Mouse (Mus musculus): ENCODE measurements at regions not wholly inside any gene's neighbourhood (a gene's known extent, or its start where the extent isn't known, plus 50 kb on each side); places are given as distances from the start of the nearest gene placed in this dataset.

- H3K4me1 ChIP-seq (ENCODE audit: control insufficient read depth, insufficient read depth, low read length): no peaks in the 10 kb centered on the region
- H3K27me3 ChIP-seq (ENCODE audit: control insufficient read depth, insufficient read depth, low read length, poor library complexity, severe bottlenecking): no peaks in the 10 kb centered on the region
- H3K9me3 ChIP-seq (replicated peaks; ENCODE audit: control insufficient read depth, insufficient read depth, low read length, poor library complexity, severe bottlenecking): no peaks in the 10 kb centered on the region
- no peak overlapping the region for H3K9ac ChIP-seq (ENCODE audit: low read depth, poor library complexity, severe bottlenecking)
- no peaks in the 10 kb centered on the region for H3K36me3 ChIP-seq (ENCODE audit: control insufficient read depth, insufficient read depth, low read length, poor library complexity, severe bottlenecking)
- TF ChIP-seq CTCF (IDR thresholded peaks at IDR 0.05; ENCODE audit: low read depth, low read length): no peak
- TF ChIP-seq EP300 (IDR thresholded peaks at IDR 0.05; ENCODE audit: insufficient read depth, low read depth, low read length): no peak
- no peak for TF ChIP-seq POLR2A (IDR thresholded peaks at IDR 0.05; ENCODE audit: insufficient read depth, low read length)
- H3K4me3 ChIP-seq (ENCODE audit: low read depth, low read length): no peak overlapping the region
- H3K27ac ChIP-seq (ENCODE audit: insufficient read depth, low read length): no peak overlapping the region
Measured at GRCm38 (mm10) chr4:150794257-150794794, 59.4 kb upstream of the Errfi1 start.

GRCm38 (mm10) chr4:150793146-150793545 lies 60.6 kb upstream of the Errfi1 start:
- Histone ChIP-seq H3K9ac (ENCODE audit: low read depth, poor library complexity, severe bottlenecking) (no peak overlapping the region), H3K27ac (ENCODE audit: insufficient read depth, low read length) (no peak overlapping the region), H3K9me3 (replicated peaks; ENCODE audit: control insufficient read depth, insufficient read depth, low read length, poor library complexity, severe bottlenecking) (no peaks in the 10 kb centered on the region), H3K4me3 (ENCODE audit: low read depth, low read length) (no peak overlapping the region), H3K27me3 (ENCODE audit: control insufficient read depth, insufficient read depth, low read length, poor library complexity, severe bottlenecking) (no peaks in the 10 kb centered on the region), H3K4me1 (ENCODE audit: control insufficient read depth, insufficient read depth, low read length) (no peaks in the 10 kb centered on the region), H3K36me3 (ENCODE audit: control insufficient read depth, insufficient read depth, low read length, poor library complexity, severe bottlenecking) (no peaks in the 10 kb centered on the region)
- TF ChIP-seq CTCF (IDR thresholded peaks at IDR 0.05; ENCODE audit: low read depth, low read length) (no peak), EP300 (IDR thresholded peaks at IDR 0.05; ENCODE audit: insufficient read depth, low read depth, low read length) (no peak)

- no peak overlapping the region for H3K4me3 ChIP-seq (ENCODE audit: low read depth, low read length)
- H3K9ac ChIP-seq (ENCODE audit: low read depth, poor library complexity, severe bottlenecking): no peak overlapping the region
- H3K27ac ChIP-seq (ENCODE audit: insufficient read depth, low read length): no peak overlapping the region
- TF ChIP-seq EP300 (IDR thresholded peaks at IDR 0.05; ENCODE audit: insufficient read depth, low read depth, low read length) (no peak), CTCF (IDR thresholded peaks at IDR 0.05; ENCODE audit: low read depth, low read length) (no peak), POLR2A (IDR thresholded peaks at IDR 0.05; ENCODE audit: insufficient read depth, low read length) (no peak)
- H3K9me3 ChIP-seq (replicated peaks; ENCODE audit: control insufficient read depth, insufficient read depth, low read length, poor library complexity, severe bottlenecking): no peaks in the 10 kb centered on the region
- no peaks in the 10 kb centered on the region for H3K36me3 ChIP-seq (ENCODE audit: control insufficient read depth, insufficient read depth, low read length, poor library complexity, severe bottlenecking)
- H3K27me3 ChIP-seq (ENCODE audit: control insufficient read depth, insufficient read depth, low read length, poor library complexity, severe bottlenecking): no peaks in the 10 kb centered on the region
- no peaks in the 10 kb centered on the region for H3K4me1 ChIP-seq (ENCODE audit: control insufficient read depth, insufficient read depth, low read length)
Measured at GRCm38 (mm10) chr4:150789166-150789565, 64.6 kb upstream of the Errfi1 start.

GRCm38 (mm10) chr4:150787113-150787512 lies 66.6 kb upstream of the Errfi1 start:
- Histone ChIP-seq H3K4me3 (ENCODE audit: low read depth, low read length) (no peak overlapping the region), H3K27me3 (ENCODE audit: control insufficient read depth, insufficient read depth, low read length, poor library complexity, severe bottlenecking) (no peaks in the 10 kb centered on the region), H3K27ac (ENCODE audit: insufficient read depth, low read length) (no peak overlapping the region), H3K9me3 (replicated peaks; ENCODE audit: control insufficient read depth, insufficient read depth, low read length, poor library complexity, severe bottlenecking) (no peaks in the 10 kb centered on the region), H3K4me1 (ENCODE audit: control insufficient read depth, insufficient read depth, low read length) (no peaks in the 10 kb centered on the region), H3K36me3 (ENCODE audit: control insufficient read depth, insufficient read depth, low read length, poor library complexity, severe bottlenecking) (no peaks in the 10 kb centered on the region), H3K9ac (ENCODE audit: low read depth, poor library complexity, severe bottlenecking) (no peak overlapping the region)
- no peak for TF ChIP-seq EP300 (IDR thresholded peaks at IDR 0.05; ENCODE audit: insufficient read depth, low read depth, low read length)
- no peak for TF ChIP-seq POLR2A (IDR thresholded peaks at IDR 0.05; ENCODE audit: insufficient read depth, low read length)
- no peak for TF ChIP-seq CTCF (IDR thresholded peaks at IDR 0.05; ENCODE audit: low read depth, low read length)

GRCm38 (mm10) chr4:150786651-150787050 lies 67.1 kb upstream of the Errfi1 start:
- no peaks in the 10 kb centered on the region for H3K36me3 ChIP-seq (ENCODE audit: control insufficient read depth, insufficient read depth, low read length, poor library complexity, severe bottlenecking)
- no peak overlapping the region for H3K4me3 ChIP-seq (ENCODE audit: low read depth, low read length)
- no peaks in the 10 kb centered on the region for H3K4me1 ChIP-seq (ENCODE audit: control insufficient read depth, insufficient read depth, low read length)
- no peak overlapping the region for H3K9ac ChIP-seq (ENCODE audit: low read depth, poor library complexity, severe bottlenecking)
- no peak overlapping the region for H3K27ac ChIP-seq (ENCODE audit: insufficient read depth, low read length)
- no peaks in the 10 kb centered on the region for H3K27me3 ChIP-seq (ENCODE audit: control insufficient read depth, insufficient read depth, low read length, poor library complexity, severe bottlenecking)
- H3K9me3 ChIP-seq (replicated peaks; ENCODE audit: control insufficient read depth, insufficient read depth, low read length, poor library complexity, severe bottlenecking): no peaks in the 10 kb centered on the region
- TF ChIP-seq EP300 (IDR thresholded peaks at IDR 0.05; ENCODE audit: insufficient read depth, low read depth, low read length) (no peak), CTCF (IDR thresholded peaks at IDR 0.05; ENCODE audit: low read depth, low read length) (no peak), POLR2A (IDR thresholded peaks at IDR 0.05; ENCODE audit: insufficient read depth, low read length) (no peak)

GRCm38 (mm10) chr4:150784491-150785451 lies 68.9 kb upstream of the Errfi1 start:
- Histone ChIP-seq H3K9me3 (replicated peaks; ENCODE audit: control insufficient read depth, insufficient read depth, low read length, poor library complexity, severe bottlenecking) (no peaks in the 10 kb centered on the region), H3K36me3 (ENCODE audit: control insufficient read depth, insufficient read depth, low read length, poor library complexity, severe bottlenecking) (no peaks in the 10 kb centered on the region), H3K27me3 (ENCODE audit: control insufficient read depth, insufficient read depth, low read length, poor library complexity, severe bottlenecking) (no peaks in the 10 kb centered on the region), H3K4me3 (ENCODE audit: low read depth, low read length) (no peak overlapping the region), H3K4me1 (ENCODE audit: control insufficient read depth, insufficient read depth, low read length) (no peaks in the 10 kb centered on the region), H3K27ac (ENCODE audit: insufficient read depth, low read length) (no peak overlapping the region), H3K9ac (ENCODE audit: low read depth, poor library complexity, severe bottlenecking) (no peak overlapping the region)
- no peak for TF ChIP-seq POLR2A (IDR thresholded peaks at IDR 0.05; ENCODE audit: insufficient read depth, low read length)
- TF ChIP-seq EP300 (IDR thresholded peaks at IDR 0.05; ENCODE audit: insufficient read depth, low read depth, low read length): no peak
- TF ChIP-seq CTCF (IDR thresholded peaks at IDR 0.05; ENCODE audit: low read depth, low read length): no peak

All from ES-Bruce4 (cell line).